Mouse (Mus musculus) cortical plate, adult 2 months (tissue): ENCODE data around the gene Ucn2.

Source experiments
- CTCF ChIP-seq: fragments of 200-500 bp; IDR thresholded peaks from 2 replicates; pipeline ENCODE4 v1.5.1; 2011; ENCODE audit warnings: mild to moderate bottlenecking, control low read depth, low read length; ENCODE audit not compliant: insufficient read depth; ENCODE audit errors: extremely low read depth
- POLR2A ChIP-seq: fragments of 200-500 bp; IDR thresholded peaks from 2 replicates; pipeline ENCODE4 v1.6.1; 2011; ENCODE audit warnings: mild to moderate bottlenecking, low read length, control low read depth; ENCODE audit not compliant: insufficient read depth; ENCODE audit errors: extremely low read depth

- TF ChIP-seq CTCF (no peak), POLR2A (no peak)
These were observed 42.6 kb downstream of the Ucn2 start for GRCm38 (mm10) chr9:109028421-109028820.
